Mouse (Mus musculus) liver, embryonic 18 days (tissue): ENCODE data around the gene Dnmt3l. TPM values are rescaled to one million over a fixed set of nuclear protein-coding genes. Genes with fewer than 3 reads are reported as not detected.

Experiments
- polyA plus RNA-seq: library from polyadenylated mRNA; depleted of rRNA; stranded (reverse); fragments of >200 nt; gene quantifications from 2 replicates; pipeline ENCODE4 v1.2.3, GENCODE M21; 2012; rRNA removed

The Dnmt3l gene
- polyA plus RNA-seq, result 0.02 and 0.05 TPM in 2 replicates

DNA sequence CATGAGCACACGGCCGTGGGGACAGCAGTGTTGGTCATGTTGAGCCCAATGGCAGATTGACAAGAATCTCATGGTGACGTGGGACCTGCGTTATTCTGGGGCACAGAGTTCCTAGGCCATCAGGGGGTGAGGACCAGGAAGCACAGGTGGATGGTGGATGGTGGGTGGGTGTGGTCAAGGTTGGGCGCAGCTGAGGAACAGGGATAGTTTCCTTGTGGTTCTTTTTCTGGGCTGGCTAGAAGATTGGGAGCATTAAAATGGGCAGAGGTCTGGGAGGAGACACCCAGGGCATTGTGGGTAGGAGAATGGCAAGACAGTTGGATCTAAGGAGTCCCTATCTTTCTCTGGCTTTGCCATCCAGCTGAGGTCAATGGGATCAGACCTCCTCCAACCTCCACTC is at the start of gene Dnmt3l:
Gene Dnmt3l, plus strand, starts transcription at position 301 of the 400 bp plus-strand sequence.

DNA sequence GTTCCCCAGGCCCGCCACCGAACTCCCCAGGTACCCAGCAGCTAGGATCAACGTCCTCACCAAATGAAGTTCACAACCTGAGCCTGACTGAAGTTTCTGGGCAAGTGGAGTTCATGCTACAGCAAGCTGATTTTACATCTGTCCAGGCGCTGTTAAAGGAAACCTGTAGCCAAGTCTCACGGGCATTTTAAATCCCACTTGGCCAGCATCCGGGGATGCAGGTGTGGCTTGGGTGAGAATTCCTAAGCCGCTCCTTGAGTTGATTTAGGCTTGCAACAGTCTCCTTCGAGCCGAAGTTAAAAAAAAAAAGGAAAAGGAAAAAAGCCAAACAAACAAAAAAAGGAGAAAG is 31.8 kb upstream of the Dnmt3l start, which contains the start of gene Pfkl:
Gene Pfkl, minus strand, starts transcription at position 139 of the 349 bp plus-strand sequence.

DNA sequence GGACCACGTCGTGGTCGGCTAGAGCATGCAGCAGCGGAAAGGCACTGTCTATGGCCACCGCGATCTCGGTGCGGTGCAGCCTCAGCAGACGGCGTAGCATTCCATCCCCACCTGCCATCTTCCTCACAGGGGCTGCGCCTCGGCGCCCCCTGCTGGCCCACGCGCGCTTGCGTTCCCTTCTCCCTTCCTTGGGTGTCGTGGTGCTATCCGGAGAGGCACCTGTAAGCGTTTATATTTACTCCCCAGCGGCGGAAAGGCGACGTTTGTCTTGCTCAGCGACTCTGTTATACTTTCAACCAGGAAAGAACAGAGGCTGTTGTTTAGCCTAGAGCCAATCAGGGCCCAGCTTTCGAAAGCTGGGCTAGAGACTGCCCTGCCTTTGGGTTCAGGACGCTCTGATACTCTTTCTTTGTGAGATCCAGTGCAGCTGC is 1.7 kb downstream of the Dnmt3l start, which contains the start of gene Aire:
Gene Aire, minus strand, starts transcription at position 205 of the 431 bp plus-strand sequence.

GRCm38 (mm10) chr10:78069101-78070011 is 27.6 kb downstream of the Dnmt3l start, which contains the start of gene Icosl:
TSS of gene Icosl (plus strand) at chr10:78069302.

Other genes starting within 250 kb of the Dnmt3l start
- gene Gm9639, start 246.9 kb upstream of the Dnmt3l start, polyA plus RNA-seq, result not detected in 2 replicates
- gene Gm19668, start 242.8 kb upstream of the Dnmt3l start, polyA plus RNA-seq, result not detected in 2 replicates
- not detected in 2 replicates for gene Gm9507, start 230.1 kb upstream of the Dnmt3l start, polyA plus RNA-seq
- gene Gm2696, start 227.3 kb upstream of the Dnmt3l start, polyA plus RNA-seq, result not detected in 2 replicates
- gene Krtap10-4, start 214.9 kb upstream of the Dnmt3l start, polyA plus RNA-seq, result not detected in 2 replicates
- gene Krtap10-10, start 206.0 kb upstream of the Dnmt3l start, polyA plus RNA-seq, result not detected in 2 replicates
- not detected in 2 replicates for gene Gm36176, start 195.1 kb upstream of the Dnmt3l start, polyA plus RNA-seq
- gene Gm10318, start 189.1 kb upstream of the Dnmt3l start, polyA plus RNA-seq, result not detected in 2 replicates
- not detected in 2 replicates for gene Gm3285, start 180.0 kb upstream of the Dnmt3l start, polyA plus RNA-seq
- 17.4 and 18.2 TPM in 2 replicates for gene Lrrc3, start 139.4 kb upstream of the Dnmt3l start, polyA plus RNA-seq
- 9.9 and 16.6 TPM in 2 replicates for gene Trpm2, start 71.4 kb upstream of the Dnmt3l start, polyA plus RNA-seq
- 4.6 and 5.0 TPM in 2 replicates for gene 1810043G02Rik, start 63.4 kb upstream of the Dnmt3l start, polyA plus RNA-seq
- 52.9 and 54.7 TPM in 2 replicates for gene Pfkl, start 31.9 kb upstream of the Dnmt3l start, polyA plus RNA-seq
- 0.02 TPM in 2 replicates for gene Aire, start 1.7 kb downstream of the Dnmt3l start, polyA plus RNA-seq
- gene Icosl, start 27.4 kb downstream of the Dnmt3l start, polyA plus RNA-seq, result 3.0 and 3.3 TPM in 2 replicates
- gene D10Jhu81e, start 127.8 kb downstream of the Dnmt3l start, polyA plus RNA-seq, result 65.9 and 70.8 TPM in 2 replicates
- 5.5 and 5.8 TPM in 2 replicates for gene Pwp2, start 143.2 kb downstream of the Dnmt3l start, polyA plus RNA-seq
- gene Trappc10, start 202.7 kb downstream of the Dnmt3l start, polyA plus RNA-seq, result 11.6 and 11.9 TPM in 2 replicates